ENCODE assay signal across 20 mouse cellular contexts in the genomic region with DNA sequence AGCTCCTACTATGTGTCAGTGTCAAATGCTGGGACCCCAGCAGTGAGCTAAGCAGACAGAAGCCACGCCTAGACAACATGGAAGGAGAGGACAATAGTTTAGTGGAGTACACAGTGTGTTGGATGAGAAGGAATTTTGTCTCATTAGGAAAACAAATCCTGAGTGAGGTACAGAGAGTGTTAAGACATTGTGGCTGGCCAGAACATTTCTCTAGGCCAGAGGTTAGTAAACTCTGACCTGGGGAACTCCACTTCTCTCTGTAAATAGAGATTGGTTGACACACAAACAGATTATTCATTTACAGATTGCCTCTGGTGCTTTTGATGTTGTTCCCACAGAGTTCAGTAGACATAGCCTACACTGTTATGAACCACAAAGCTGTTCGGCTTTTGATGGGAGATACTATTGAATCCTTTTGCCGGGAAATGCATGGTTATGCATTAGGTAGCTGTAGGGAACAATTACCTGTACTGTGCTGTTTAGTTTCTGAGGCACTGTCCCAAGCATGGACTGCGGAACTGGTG. TPM values are rescaled to one million over a fixed set of nuclear protein-coding genes. Genes with fewer than 3 reads are reported as not detected.
DNase-seq lines count a peak whose midpoint lies in the region; ATAC-seq and TF ChIP-seq lines count a peak whose summit lies in the region.
"Had no signal": no experiment of that assay in that cellular context is flagged by ENCODE, and none has a peak within 500 bp of the region (broad histone marks: within the 10 kb centered on the region; RNA-seq: fewer than 3 reads in every experiment).

No protein-coding gene starts in this region.

- no peak for TF ChIP-seq EP300 in liver, embryonic 14.5 days (IDR thresholded peaks at IDR 0.05; ENCODE audit: low read depth)

- no peaks in the 10 kb centered on the region for H3K36me3 ChIP-seq in liver, embryonic 14.5 days (replicated peaks; ENCODE audit: control insufficient read depth, insufficient read depth, low read depth)
- H3K36me3 ChIP-seq in small intestine, adult 2 months (ENCODE audit: control insufficient read depth, insufficient read depth, low read length): no peaks in the 10 kb centered on the region
- H3K36me3 ChIP-seq in hindbrain, embryonic 13.5 days: no peaks in the 10 kb centered on the region
- H3K36me3 ChIP-seq: embryonic facial prominence, embryonic 12.5 days; forebrain, embryonic 15.5 days; heart, embryonic 13.5 days had no signal

- DNase-seq in kidney, postnatal 36 days: peak; percentile 8 to 25
- DNase-seq in kidney, postnatal 14 days: no peak
- DNase-seq in adipocyte (ENCODE audit: low spot score): peak; percentile 55
- DNase-seq in liver, embryonic 14.5 days (ENCODE audit: low read depth in 3 of 3, low spot score in 3 of 3): no peak
- no peak for DNase-seq in spleen, postnatal 10 days (ENCODE audit: low spot score in 2 of 2)
- DNase-seq: adrenal gland, postnatal 10 days; cerebellum, adult 2 months; cerebellum, postnatal 10 days; gastrocnemius, postnatal 36 days; heart, adult 11 months; heart, postnatal 36 days had no signal

- H3K27ac ChIP-seq in liver, embryonic 14.5 days: no peak overlapping the region
- 0 out of 2 replicates have a peak overlapping the region, but pooled peaks have one; percentile 51 for H3K27ac ChIP-seq in small intestine, adult 2 months (ENCODE audit: insufficient read depth, low read depth, low read length)
- no peak overlapping the region for H3K27ac ChIP-seq in hindbrain, embryonic 13.5 days
- H3K27ac ChIP-seq: embryonic facial prominence, embryonic 12.5 days; forebrain, embryonic 15.5 days; heart, embryonic 13.5 days had no signal

- H3K4me1 ChIP-seq in liver, embryonic 14.5 days (replicated peaks; ENCODE audit: control insufficient read depth in 2 of 2, insufficient read depth in 2 of 2, low read length in 1 of 2): peaks cover 0 to 5% of the 10 kb centered on the region in 2 experiments; a peak in 1 of 4 replicates
- H3K4me1 ChIP-seq in small intestine, adult 2 months (ENCODE audit: control insufficient read depth, insufficient read depth, insufficient read length, low read length): peaks cover 3% of the 10 kb centered on the region; the same call in 1 of the 2 replicates
- H3K4me1 ChIP-seq in hindbrain, embryonic 13.5 days (replicated peaks): no peaks in the 10 kb centered on the region
- H3K4me1 ChIP-seq: embryonic facial prominence, embryonic 12.5 days; forebrain, embryonic 15.5 days; heart, embryonic 13.5 days had no signal

- TF ChIP-seq CTCF in liver, embryonic 14.5 days (IDR thresholded peaks at IDR 0.05; ENCODE audit: low read depth): no peak
- TF ChIP-seq CTCF in small intestine, adult 2 months (IDR thresholded peaks at IDR 0.05; ENCODE audit: extremely low read depth, insufficient read length, insufficient replicate concordance, low read depth, low read length): no peak

- no peaks in the 10 kb centered on the region for H3K9me3 ChIP-seq in liver, embryonic 14.5 days (ENCODE audit: control insufficient read depth, low read length)
- H3K9me3 ChIP-seq in hindbrain, embryonic 13.5 days: no peaks in the 10 kb centered on the region
- H3K9me3 ChIP-seq: embryonic facial prominence, embryonic 12.5 days; forebrain, embryonic 15.5 days; heart, embryonic 13.5 days had no signal

- H3K4me2 ChIP-seq in liver, embryonic 14.5 days (ENCODE audit: low read depth): no peak overlapping the region
- no peak overlapping the region for H3K4me2 ChIP-seq in hindbrain, embryonic 13.5 days
- H3K4me2 ChIP-seq: embryonic facial prominence, embryonic 12.5 days; forebrain, embryonic 15.5 days; heart, embryonic 13.5 days had no signal

- H3K9ac ChIP-seq in liver, embryonic 14.5 days (replicated peaks): no peak overlapping the region
- no peak overlapping the region for H3K9ac ChIP-seq in hindbrain, embryonic 13.5 days
- H3K9ac ChIP-seq: embryonic facial prominence, embryonic 12.5 days; forebrain, embryonic 15.5 days; heart, embryonic 13.5 days had no signal

- WGBS in liver, embryonic 14.5 days (ENCODE audit: insufficient replicate concordance): 53% methylated on average over 4 of the region's 4 CpGs
- WGBS in small intestine, adult 2 months: 77% methylated on average over 4 of the region's 4 CpGs
- 76% methylated on average over 4 of the region's 4 CpGs for WGBS in hindbrain, embryonic 13.5 days

- H3K27me3 ChIP-seq in liver, embryonic 14.5 days (ENCODE audit: control insufficient read depth, insufficient read depth, low read length): no peaks in the 10 kb centered on the region; the same call in 1 of the 2 replicates
- H3K27me3 ChIP-seq in small intestine, adult 2 months (ENCODE audit: control insufficient read depth, insufficient read depth, low read length): no peaks in the 10 kb centered on the region
- peaks cover 4% of the 10 kb centered on the region; the same call in 1 of the 2 replicates for H3K27me3 ChIP-seq in hindbrain, embryonic 13.5 days
- H3K27me3 ChIP-seq: CH12.LX; forebrain, embryonic 15.5 days; heart, embryonic 13.5 days had no signal

- no peak for TF ChIP-seq POLR2A in small intestine, adult 2 months (IDR thresholded peaks at IDR 0.05; ENCODE audit: low read depth, low read length)

- ATAC-seq in liver, embryonic 14.5 days (ENCODE audit: insufficient read depth): peak; percentile 37; the same call in 1 of the 2 replicates
- ATAC-seq in cerebellum, adult (ENCODE audit: insufficient number of reproducible peaks, low FRiP score, low TSS enrichment): no peak
- no peak for ATAC-seq in hindbrain, embryonic 13.5 days (ENCODE audit: low FRiP score)
- ATAC-seq: forebrain, embryonic 15.5 days; hindbrain, embryonic 16.5 days; Patski had no signal

- H3K4me3 ChIP-seq in liver, embryonic 14.5 days (ENCODE audit: insufficient read depth in 1 of 2, low read depth in 2 of 2, low read length in 2 of 2): no peak overlapping the region
- H3K4me3 ChIP-seq in small intestine, adult 2 months (ENCODE audit: low read depth, low read length): no peak overlapping the region
- no peak overlapping the region for H3K4me3 ChIP-seq in hindbrain, embryonic 13.5 days
- H3K4me3 ChIP-seq: embryonic facial prominence, embryonic 12.5 days; forebrain, embryonic 15.5 days; heart, embryonic 13.5 days had no signal

RNA-seq across cellular contexts. Expression of gene Adgrg2, which starts 22.5 kb away (rescaled TPM):
- polyA plus RNA-seq in liver, embryonic 14.5 days (2012; rRNA removed): 0.12 and 0.18 TPM in 2 replicates
- 0.08 and 0.18 TPM in 2 replicates for polyA plus RNA-seq in liver, embryonic 14.5 days (2014; fragmentation: Nextera tagmentation; extraction: Ambion mirVana)
- 0.09 and 0.62 TPM in 2 replicates for polyA plus RNA-seq in small intestine, adult 2 months (2012; rRNA removed)
- 0.83 and 1.4 TPM in 2 replicates for polyA plus RNA-seq in hindbrain, embryonic 13.5 days (2015; fragmentation: Nextera tagmentation; extraction: Ambion mirVana)

Comparison
In these comparisons a context has a peak if more than half of its experiments do, and no peak if none do; other contexts are left out.
1. DNase-seq: peak in kidney, postnatal 36 days (2 of 2) and adipocyte (single experiment); none in kidney, postnatal 14 days (single experiment), liver, embryonic 14.5 days (0 of 3) and spleen, postnatal 10 days (0 of 2).